Mouse (Mus musculus): Measurements from ENCODE around the gene 1700122O11Rik.

Gene 1700122O11Rik

DNA sequence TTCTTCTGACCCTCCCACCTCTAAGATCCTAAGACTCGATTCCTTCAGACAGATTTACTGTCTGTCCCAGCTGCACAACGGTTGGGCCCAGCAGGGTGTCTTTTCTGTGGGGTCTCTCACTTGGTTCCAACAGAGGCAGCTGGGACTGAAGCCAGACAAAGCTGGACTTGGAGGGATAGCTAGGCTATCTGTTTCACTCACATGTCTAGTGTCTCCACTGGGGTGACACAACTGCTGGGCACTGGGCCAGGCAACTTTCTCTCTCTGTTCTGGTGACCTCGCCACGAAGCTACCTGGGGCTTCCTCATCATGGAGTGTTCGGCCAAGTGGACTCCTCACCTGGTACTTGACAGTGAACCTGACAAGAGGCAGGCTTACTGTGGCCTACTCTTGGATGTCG, 10.4 kb downstream of the 1700122O11Rik start:
- DNase-seq, result peak; percentile 65

DNA sequence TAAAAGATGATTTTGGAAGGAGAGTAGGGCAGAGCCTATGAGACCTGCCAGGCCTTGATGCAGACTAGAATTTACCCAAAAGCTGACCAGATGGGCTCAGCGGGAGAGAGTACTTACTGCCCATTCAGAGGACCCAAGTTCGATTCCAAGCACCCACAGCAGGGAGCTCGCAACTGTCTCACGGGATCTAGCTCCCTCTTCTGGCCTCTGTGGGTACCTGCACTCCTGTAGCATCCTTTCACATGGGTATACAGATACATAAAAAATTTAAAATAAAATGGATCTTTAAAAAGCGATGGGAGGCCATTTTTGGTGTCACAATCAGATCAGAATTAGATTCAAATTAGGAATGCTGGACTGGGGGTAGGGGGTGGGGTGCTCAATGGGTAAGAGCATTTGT, 11.1 kb downstream of the 1700122O11Rik start:
- no peak for DNase-seq

DNA sequence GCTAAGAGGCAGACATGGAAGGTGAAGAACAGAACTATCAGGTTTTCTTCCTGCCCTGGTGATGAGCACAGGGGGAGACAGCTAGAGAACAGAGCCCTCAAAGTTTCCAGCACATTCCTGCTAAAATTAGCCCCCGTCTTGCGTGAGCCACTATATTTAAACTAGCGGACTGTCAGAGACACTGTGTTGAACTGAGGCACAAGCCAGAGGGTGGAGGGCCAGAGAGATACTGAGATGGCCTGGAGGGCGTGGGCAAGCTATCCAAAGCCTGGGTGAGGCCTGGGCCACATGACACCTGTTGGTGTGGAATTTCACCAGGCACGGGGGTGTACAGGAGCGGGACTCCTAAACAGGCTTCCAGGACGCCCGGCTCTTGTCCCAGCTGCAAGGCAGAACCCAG, 14.0 kb downstream of the 1700122O11Rik start:
- DNase-seq, result no peak

DNA sequence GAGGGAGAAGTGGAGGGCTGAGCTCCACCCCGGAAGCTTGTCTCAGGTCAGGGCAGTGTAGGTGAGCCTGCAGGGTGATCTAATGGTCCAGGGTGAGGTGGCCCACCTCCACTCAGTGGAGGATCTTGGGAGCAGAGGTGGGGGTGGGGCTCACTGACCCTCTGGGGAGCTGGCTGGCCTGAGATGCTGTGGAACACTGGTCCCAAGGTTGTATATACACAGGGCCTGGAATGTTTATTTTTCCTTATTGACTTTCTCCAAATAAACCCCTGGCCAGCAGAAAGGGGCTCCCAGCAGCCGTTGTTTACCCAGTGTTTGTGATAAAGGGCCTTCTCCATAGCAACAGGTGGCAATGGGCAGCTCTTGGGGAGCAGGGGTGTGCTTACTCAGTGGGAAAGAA, 18.5 kb downstream of the 1700122O11Rik start:
- DNase-seq, result no peak

DNA sequence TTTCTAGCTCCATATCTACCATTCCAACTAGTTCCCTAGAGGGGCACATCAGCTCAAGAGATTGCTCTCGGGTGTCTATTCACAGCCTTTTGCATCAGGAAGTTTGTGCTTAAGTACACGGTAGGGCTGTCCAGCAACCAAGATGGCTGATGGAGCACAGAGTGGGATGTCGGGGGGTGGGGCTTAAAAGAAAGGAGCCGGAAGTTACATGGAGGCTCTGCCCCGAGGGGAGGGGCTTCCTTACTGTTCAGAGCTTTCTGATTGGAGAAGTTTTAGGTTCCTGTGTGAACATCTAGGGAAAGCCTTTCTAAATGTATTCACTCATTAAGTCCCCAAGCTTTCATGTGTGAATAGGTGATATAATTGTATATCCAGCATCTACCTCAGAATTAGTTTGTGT, 21.5 kb downstream of the 1700122O11Rik start:
- DNase-seq, result no peak

DNA sequence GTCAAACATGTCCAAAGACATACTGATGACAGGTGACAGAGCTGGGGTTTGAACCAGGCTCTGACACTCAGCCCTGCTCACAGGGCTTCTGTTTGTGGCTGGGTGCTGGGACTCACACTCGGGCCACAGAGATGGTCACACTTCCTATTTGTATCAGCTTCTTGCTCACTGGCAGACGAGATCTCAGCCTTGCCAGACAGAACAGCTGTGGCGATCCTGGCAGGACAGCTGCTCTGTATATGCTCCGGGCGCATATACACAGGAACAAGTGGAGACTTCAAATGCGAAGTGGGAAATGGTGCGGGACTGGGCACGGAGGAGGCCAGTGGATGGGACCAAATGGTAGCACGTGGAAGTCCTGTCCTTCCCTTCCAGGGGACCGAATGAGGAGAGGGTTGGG, 25.5 kb downstream of the 1700122O11Rik start:
- DNase-seq, result no peak

DNA sequence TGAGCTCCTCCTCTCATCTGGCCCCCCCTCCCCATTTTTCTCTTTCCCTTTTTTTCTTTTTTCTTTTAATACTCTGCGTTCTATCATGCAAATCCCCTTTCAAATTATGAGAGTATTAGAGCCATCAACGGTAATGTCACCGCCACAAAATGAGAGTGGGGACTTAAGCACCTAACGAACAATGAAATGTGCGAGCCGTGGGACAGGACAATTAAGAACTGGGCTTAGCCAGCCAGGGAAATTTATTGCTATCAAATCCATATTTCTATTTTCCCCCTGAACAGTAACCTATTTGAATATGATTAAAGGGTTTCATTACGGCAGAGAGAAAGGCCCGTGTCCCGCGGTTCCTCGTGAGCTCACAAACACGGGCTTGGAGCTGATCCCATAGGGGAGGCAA, 27.0 kb downstream of the 1700122O11Rik start:
- no peak for DNase-seq

DNA sequence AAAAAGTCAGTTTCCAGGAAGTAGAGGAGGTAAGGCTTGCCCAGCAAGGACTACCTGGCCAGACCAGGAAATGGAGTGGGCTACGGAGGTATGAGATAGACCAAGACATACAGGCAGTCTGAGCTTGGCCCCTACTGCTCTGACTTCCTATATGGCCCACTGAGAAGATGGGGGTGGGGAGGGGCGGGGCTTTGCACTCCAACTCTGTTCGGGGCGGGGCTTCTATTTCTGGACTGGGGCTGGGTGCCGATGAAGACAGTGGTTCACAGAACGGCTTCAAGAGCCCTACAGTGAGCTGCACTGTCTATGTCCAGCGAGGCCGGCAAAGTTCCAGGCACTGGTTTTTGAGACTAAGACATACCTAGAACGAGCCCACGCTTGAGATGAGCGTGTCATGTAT, 27.8 kb downstream of the 1700122O11Rik start:
- DNase-seq, result no peak

DNA sequence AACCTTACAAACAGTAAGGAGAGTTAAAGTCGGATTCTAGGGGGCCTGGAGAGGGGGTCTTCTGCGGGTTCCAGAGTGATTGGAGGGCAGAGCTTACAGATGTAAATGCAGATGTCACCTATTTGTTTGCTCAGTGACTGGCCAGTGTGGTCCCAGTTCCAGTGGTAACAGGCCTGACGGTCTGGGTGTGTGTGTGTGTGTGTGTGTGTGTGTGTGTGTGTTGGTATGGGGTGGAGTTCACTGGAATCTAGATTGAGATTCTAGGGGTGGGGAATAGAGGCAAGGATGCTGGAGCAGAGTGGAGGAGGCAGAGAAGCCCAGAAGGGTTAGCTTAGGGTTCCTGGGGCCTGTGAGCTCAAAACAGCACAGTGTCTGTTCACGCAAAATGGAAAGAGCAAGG, 32.3 kb downstream of the 1700122O11Rik start:
- DNase-seq, result no peak

DNA sequence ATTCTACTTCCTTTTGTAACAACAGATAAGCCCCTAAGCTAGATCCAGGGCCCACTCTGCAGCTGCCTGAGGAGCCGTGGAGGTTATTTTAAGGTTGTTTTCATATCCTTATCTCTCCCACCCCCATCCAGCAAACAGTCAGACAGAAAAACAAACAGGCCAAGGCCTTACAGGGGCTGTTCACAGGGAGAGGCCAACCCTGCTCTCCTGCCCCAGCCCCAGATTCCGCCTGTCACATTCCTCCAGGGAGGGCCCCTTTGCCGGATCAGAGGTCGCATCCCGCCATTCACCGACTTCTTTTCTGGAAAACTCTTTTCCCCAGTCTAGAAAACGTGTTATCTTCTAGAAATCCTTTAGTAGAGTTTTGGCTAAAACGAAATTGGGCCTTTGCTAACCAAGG, 33.0 kb downstream of the 1700122O11Rik start:
- DNase-seq, result peak; percentile 44

DNA sequence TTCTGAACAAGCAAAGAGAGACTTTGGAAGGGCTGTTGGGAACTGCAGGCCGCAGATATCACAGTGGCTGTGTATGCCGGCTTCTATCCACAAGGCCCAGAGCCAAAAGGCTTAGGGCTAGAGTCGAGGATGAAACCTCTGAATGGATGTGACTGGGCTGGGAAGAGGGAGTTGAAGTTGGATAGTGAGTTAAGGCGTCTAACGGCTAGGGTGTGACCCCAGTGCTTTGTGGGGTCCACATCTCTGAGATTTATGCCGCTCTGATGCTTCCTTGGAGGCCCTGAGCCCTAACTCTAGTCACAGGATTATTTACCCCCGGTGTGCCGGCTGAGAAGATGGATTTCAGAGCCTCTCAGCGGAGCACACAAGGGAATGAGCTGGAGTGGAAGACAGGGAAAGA, 33.5 kb downstream of the 1700122O11Rik start:
- peak; percentile 34 for DNase-seq

DNA sequence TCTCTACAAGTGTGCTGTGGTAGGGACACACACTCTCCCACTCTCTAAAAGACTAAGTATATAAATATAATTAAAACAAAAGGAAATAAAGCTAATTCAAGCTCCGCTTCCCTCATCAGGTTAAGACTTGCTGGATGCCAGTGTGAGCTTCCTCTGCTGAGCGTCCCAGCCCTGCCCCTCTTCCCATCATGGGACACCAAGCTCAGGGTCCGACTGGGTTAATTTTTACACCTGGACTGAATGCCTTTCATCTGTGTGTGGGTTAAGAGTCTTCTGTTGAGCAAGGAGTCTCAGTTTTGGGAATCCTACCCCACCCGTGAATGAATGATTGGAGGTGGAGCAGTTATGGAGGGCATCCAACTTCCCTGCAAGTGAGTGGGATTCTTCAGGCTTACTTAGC, 35.6 kb downstream of the 1700122O11Rik start:
- DNase-seq, result peak; percentile 41

DNA sequence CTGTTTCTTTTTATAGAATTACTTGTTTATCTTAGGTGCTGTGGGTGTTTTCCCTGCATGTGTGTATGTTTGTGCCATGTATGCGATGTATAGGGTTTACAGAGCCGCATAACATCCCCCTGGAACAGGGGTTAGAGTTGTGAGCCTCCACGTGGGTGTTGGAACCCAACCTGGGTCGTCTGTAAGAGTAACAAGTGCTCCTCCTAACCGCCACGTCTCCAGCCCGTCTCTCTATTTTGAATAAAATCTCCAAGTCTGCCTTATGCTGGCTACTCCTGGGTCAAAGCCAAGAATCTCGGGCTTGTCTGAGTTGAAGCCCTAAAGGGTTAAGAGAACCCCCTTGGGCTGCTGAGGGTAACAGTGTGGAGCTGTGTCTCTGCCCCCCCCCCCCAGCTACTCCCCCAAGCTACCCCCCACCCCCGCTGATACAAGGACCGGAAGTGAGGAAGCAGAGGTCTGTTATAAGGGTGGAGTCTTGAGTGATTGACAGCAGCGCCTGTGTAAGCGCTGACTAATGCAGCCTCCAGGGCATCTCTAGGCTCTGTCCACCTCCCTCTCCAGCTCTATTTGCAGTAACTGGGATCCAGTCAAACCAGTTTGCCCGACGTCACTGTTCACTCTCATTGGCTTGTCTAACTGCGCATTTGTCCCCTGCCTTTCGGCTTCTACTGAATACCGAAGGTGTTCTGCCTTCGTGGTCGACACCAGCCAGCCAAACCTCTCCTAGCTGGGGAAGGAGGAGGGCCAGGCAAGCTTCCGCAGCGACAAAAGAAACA, 36.3 kb downstream of the 1700122O11Rik start:
- DNase-seq, result peak; percentile 75

DNA sequence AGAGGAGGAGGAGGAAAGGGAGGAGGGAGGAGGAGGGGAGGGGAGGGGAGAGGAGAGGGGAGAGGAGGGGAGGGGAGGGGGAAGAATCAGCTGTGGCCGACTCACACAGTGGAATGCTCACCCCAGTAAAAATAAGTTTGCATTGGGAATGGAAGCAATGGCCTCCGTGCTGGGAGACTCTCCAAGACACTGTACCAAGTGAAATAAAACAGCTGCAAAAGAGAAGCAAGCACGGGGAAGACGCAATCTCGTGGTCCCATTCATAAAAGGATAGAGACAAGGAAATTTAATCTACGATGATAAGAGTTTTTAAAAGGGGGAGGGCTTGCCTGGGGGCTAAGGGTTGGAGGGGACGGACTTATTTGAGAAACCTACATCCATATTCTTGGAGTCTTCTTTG, 36.9 kb downstream of the 1700122O11Rik start:
- DNase-seq, result peak; percentile 64

DNA sequence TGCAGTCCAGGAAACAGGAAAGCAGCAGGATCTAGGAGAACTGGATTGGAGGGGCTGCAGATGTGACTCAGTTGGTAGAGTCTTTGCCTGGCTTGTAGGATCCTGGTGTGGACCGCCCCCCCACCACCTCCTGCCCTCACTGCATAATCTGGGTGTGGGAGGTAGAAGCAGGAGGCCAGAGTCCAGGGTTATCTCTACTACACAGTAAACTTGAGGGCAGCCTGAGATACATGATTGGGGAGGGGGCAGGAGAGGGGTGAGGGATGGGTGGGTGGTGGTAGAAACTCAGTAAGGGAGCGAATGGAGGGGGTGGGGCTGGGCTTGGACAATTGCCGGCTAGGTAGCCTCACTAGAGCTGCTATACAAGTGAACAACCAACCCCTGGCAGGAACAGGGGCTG, 38.3 kb downstream of the 1700122O11Rik start:
- DNase-seq, result no peak

DNA sequence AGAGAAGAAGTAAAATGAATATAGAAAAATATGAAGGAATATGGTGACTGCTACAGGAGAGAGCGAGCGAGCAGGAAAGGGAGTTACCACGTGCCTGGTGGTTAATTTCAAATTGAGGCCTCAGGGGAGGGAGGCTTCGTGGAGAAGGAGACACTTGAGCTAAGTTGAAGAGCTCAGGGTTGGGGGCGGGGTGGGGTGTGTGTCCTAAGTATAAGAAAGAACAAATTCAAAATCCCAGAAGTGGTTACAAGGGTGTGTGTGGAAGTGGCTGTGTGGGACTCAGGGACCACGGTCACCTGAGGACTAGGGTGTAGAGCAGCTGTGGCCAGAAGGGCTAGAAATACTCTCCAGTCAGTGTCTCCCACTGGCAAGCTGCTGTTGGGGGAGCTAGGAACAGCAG, 38.7 kb downstream of the 1700122O11Rik start:
- DNase-seq, result no peak

DNA sequence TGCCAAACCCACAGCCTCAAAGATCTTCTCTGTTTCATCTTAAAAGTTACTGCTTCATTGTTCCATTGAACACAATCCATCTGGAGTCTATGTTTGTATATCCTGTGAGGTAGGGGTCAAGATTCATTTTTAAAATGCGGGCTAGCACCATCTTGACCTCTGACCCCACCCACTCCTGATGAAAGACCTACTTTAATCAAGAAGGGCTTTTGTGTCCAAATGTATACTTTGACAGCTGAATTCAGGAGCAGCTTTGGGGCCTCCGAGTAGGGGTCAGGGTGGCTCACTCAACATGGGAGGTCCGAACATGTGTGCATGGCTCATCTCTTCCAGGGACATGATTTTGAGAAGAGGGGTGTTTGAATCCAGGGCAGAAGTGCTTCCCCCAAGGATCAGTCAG, 40.3 kb downstream of the 1700122O11Rik start:
- no peak for DNase-seq

DNA sequence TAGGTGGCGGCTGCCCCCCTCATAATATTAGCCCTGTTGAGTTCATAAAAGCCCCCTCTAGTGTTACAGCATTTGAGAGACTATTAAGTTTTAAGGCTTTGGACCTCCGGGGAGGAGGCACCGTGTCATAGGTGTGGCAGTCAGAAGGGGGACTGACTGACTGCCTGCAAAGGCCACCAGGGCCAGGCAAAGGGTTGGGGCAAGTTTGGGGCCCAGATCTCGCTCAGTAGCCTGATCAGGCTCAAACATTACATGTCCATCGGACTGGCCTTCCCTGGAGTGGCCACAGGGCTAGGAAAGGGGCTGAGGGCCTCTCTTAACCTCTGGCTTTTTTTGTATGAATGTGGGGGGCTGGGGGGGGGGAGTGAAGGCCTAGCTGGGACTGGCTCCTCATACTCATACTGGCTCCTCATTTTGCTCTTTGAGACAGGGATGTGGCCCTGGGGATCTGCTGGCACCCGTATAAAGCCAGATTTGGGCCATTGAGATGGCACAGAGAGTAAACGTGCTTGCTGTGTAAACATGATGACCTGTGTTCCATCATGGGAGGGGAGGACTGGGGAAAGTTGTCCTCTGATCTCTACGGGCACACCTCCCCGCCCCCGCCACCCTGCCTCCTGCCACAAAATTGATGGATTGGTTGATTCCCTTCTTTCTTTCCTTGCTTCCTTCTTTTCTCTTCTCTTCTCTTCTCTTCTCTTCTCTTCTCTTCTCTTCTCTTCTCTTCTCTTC, 47.5 kb downstream of the 1700122O11Rik start:
- DNase-seq, result no peak

DNA sequence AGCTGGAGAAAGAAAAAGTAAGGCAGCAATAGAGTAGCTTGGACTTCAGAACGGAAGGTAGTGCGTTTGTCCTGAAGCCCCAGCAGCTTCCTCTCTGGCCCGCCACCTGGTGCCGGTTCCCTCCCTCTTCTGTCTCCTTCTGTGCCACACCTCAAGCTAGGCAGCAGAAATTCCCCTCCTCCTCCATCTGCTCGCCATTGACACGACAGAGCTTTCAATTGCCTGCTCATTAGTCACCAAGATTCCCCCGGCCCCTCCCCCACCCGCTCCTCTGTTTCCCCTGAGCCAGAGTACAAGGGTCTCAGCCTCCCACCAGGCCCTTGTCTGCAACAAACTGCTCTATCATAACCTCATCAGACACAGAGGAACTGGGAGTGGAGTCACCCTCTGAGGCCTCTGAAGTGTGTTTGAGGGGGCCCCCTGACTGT, 48.1 kb downstream of the 1700122O11Rik start:
- peak; percentile 22 for DNase-seq

DNA sequence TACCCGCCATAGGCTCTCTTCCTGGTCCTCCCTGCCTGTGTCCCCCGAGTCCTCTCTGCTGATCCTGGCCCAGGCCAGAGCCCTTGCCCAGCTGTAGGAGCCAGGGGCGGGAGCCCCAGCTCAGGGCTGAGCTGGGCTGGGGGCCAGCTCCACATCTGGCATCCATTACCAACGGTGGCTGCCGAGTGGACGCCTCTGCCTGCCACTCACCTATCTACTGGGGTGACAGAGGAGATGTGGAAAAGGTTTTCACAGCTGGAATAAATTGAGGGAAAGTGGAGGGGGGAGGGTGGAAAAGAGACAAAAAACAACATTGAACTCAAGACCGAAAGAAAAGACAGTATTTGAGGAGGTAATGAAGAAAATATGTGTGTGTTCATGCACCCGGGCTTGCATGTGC, 49.3 kb downstream of the 1700122O11Rik start:
- no peak for DNase-seq

DNA sequence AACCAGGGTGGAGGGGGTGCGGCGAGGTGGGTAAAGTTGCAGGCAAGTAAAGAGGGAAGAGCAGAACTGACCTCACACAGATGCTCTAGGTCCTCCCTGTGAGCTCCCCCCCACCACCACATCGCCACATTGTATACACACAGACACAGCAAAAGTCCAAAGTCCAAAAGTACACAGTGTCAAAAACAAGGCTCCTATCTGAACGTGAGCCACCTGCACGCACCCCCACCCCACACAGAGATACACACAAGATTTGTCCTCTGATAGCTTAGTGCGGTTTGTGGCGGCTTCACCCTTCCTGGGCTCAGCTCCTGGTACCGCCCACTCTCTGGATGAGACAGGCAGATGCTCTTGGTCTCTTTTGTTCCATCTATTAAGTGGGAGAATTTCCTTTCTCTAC, 50.0 kb downstream of the 1700122O11Rik start:
- DNase-seq, result no peak

Measured in kidney, postnatal 10 days (tissue).